Mouse (Mus musculus): ENCODE data around the gene Peak1.

DNA sequence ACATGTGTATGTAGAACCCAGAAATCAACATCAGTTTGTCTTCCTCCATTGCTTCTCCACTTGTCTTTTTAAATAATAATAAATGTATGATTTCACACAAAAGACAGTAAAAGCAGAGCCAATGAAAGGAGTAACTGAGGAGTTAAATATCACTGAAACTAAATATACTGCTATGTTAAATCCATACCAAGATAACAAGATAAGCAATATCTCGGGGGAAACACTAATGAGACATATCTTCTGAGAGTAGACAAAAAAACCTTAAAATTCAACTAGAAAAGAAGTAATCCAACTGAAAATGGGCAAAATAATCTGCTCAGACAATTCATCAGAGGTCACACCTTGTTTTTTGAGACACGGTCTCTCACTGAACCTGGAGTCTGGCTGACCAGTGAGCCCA is 7.9 kb downstream of the Peak1 start:
- TF ChIP-seq CTCF (IDR thresholded peaks at IDR 0.05; ENCODE audit: low read depth), result no peak
- TF ChIP-seq EP300 (IDR thresholded peaks at IDR 0.05; ENCODE audit: low read depth), result no peak

Measured in liver, postnatal 0 days (tissue).